Mouse (Mus musculus) ES-Bruce4 (cell line): ENCODE results near the gene Cd27. TPM values are rescaled to one million over a fixed set of nuclear protein-coding genes. Genes with fewer than 3 reads are reported as not detected.

Experiments used
- H3K27ac ChIP-seq: 2 replicates; pipeline ENCODE4 v1.5.1; 2012; ENCODE audit warnings: low read length, inconsistent platforms; ENCODE audit not compliant: insufficient read depth
- H3K27me3 ChIP-seq: 2 replicates; pipeline ENCODE4 v1.6.1; 2012; ENCODE audit warnings: mild to moderate bottlenecking, low read length, inconsistent platforms; ENCODE audit not compliant: control insufficient read depth, poor library complexity, insufficient read depth, severe bottlenecking
- H3K36me3 ChIP-seq: 2 replicates; pipeline ENCODE4 v1.6.1; 2012; ENCODE audit warnings: inconsistent platforms, mild to moderate bottlenecking, low read length, moderate library complexity; ENCODE audit not compliant: control insufficient read depth, poor library complexity, insufficient read depth, severe bottlenecking
- H3K4me1 ChIP-seq: one replicate; pipeline ENCODE4 v1.8.1; 2011; ENCODE audit warnings: low read length; ENCODE audit not compliant: control insufficient read depth, insufficient read depth
- H3K4me3 ChIP-seq: 2 replicates; pipeline ENCODE4 v1.5.1; 2011; ENCODE audit warnings: low read depth, mild to moderate bottlenecking, low read length
- H3K9ac ChIP-seq: 2 replicates; pipeline ENCODE4 v1.6.1; 2012; ENCODE audit warnings: low read depth, mild to moderate bottlenecking, inconsistent platforms; ENCODE audit not compliant: poor library complexity, severe bottlenecking
- H3K9me3 ChIP-seq: replicated peaks from 2 replicates; pipeline ENCODE4 v1.6.1; 2012; ENCODE audit warnings: mild to moderate bottlenecking, low read length, inconsistent platforms; ENCODE audit not compliant: control insufficient read depth, poor library complexity, insufficient read depth, severe bottlenecking
- CTCF ChIP-seq: IDR thresholded peaks from one replicate; pipeline ENCODE4 v1.8.1; 2011; ENCODE audit warnings: low read depth, low read length
- EP300 ChIP-seq: IDR thresholded peaks from 2 replicates; pipeline ENCODE4 v1.6.1; 2011; ENCODE audit warnings: low read depth, low read length; ENCODE audit not compliant: insufficient read depth
- POLR2A ChIP-seq: IDR thresholded peaks from one replicate; pipeline ENCODE4 v1.8.1; 2011; ENCODE audit warnings: low read length; ENCODE audit not compliant: insufficient read depth
- polyA plus RNA-seq: library from polyadenylated mRNA; stranded (reverse); fragments of >200 nt; gene quantifications from 2 replicates; pipeline ENCODE4 v1.2.4, GENCODE M21; 2011; ENCODE audit warnings: low read depth; ENCODE audit not compliant: missing spikeins, insufficient read depth, insufficient read length

The Cd27 gene
- polyA plus RNA-seq, 1 experiment: not detected

GRCm38 (mm10) chr6:125253863-125254715 lies 17.3 kb upstream of the Cd27 start:
- Histone ChIP-seq H3K27me3 (no peaks in the 10 kb centered on the region), H3K4me3 (no peak overlapping the region), H3K27ac (no peak overlapping the region), H3K36me3 (no peaks in the 10 kb centered on the region), H3K9ac (no peak overlapping the region), H3K9me3 (no peaks in the 10 kb centered on the region), H3K4me1 (no peaks in the 10 kb centered on the region)
- TF ChIP-seq POLR2A (no peak), CTCF (no peak), EP300 (no peak)

- H3K27ac ChIP-seq: no peak overlapping the region
- H3K9ac ChIP-seq: no peak overlapping the region
- H3K36me3 ChIP-seq: no peaks in the 10 kb centered on the region
- H3K4me1 ChIP-seq: no peaks in the 10 kb centered on the region
- H3K27me3 ChIP-seq: no peaks in the 10 kb centered on the region
- no peaks in the 10 kb centered on the region for H3K9me3 ChIP-seq
- TF ChIP-seq POLR2A (no peak), CTCF (no peak), EP300 (no peak)
- no peak overlapping the region for H3K4me3 ChIP-seq
These were observed 15.9 kb upstream of the Cd27 start for GRCm38 (mm10) chr6:125252711-125253110.

- H3K4me3 ChIP-seq: no peak overlapping the region
- H3K9ac ChIP-seq: no peak overlapping the region
- no peaks in the 10 kb centered on the region for H3K27me3 ChIP-seq
- H3K9me3 ChIP-seq: no peaks in the 10 kb centered on the region
- TF ChIP-seq EP300 (no peak), CTCF (no peak), POLR2A (no peak)
- H3K36me3 ChIP-seq: no peaks in the 10 kb centered on the region
- H3K4me1 ChIP-seq: no peaks in the 10 kb centered on the region
- no peak overlapping the region for H3K27ac ChIP-seq
These were observed 15.5 kb upstream of the Cd27 start for GRCm38 (mm10) chr6:125252285-125252684.

- Histone ChIP-seq H3K4me1 (no peaks in the 10 kb centered on the region), H3K27me3 (no peaks in the 10 kb centered on the region), H3K27ac (no peak overlapping the region), H3K9me3 (no peaks in the 10 kb centered on the region), H3K9ac (no peak overlapping the region), H3K4me3 (no peak overlapping the region), H3K36me3 (no peaks in the 10 kb centered on the region)
- TF ChIP-seq POLR2A (no peak), EP300 (no peak), CTCF (no peak)
These were observed 7.7 kb upstream of the Cd27 start for GRCm38 (mm10) chr6:125244551-125244950.

- Histone ChIP-seq H3K9ac (no peak overlapping the region), H3K4me1 (no peaks in the 10 kb centered on the region), H3K9me3 (no peaks in the 10 kb centered on the region), H3K4me3 (no peak overlapping the region), H3K27ac (no peak overlapping the region), H3K27me3 (no peaks in the 10 kb centered on the region), H3K36me3 (no peaks in the 10 kb centered on the region)
- TF ChIP-seq POLR2A (no peak), EP300 (no peak), CTCF (no peak)
These were observed 4.8 kb upstream of the Cd27 start for GRCm38 (mm10) chr6:125241566-125241965.

GRCm38 (mm10) chr6:125240617-125241016 lies 3.8 kb upstream of the Cd27 start:
- Histone ChIP-seq H3K27me3 (no peaks in the 10 kb centered on the region), H3K4me1 (no peaks in the 10 kb centered on the region), H3K9ac (no peak overlapping the region), H3K9me3 (no peaks in the 10 kb centered on the region), H3K27ac (no peak overlapping the region), H3K36me3 (no peaks in the 10 kb centered on the region), H3K4me3 (no peak overlapping the region)
- TF ChIP-seq POLR2A (no peak), EP300 (no peak), CTCF (no peak)
